Mouse (Mus musculus) MN1 (cell line): ENCODE measurements around the gene Rnf180.

Source experiments
- DNase-seq: peaks from one replicate; pipeline ENCODE4 v3.0.0-alpha.2; 2016; ENCODE audit warnings: low spot score

Gene Rnf180

GRCm38 (mm10) chr13:105250767-105251166, 43.8 kb downstream of the Rnf180 start:
- no peak for DNase-seq

DNA sequence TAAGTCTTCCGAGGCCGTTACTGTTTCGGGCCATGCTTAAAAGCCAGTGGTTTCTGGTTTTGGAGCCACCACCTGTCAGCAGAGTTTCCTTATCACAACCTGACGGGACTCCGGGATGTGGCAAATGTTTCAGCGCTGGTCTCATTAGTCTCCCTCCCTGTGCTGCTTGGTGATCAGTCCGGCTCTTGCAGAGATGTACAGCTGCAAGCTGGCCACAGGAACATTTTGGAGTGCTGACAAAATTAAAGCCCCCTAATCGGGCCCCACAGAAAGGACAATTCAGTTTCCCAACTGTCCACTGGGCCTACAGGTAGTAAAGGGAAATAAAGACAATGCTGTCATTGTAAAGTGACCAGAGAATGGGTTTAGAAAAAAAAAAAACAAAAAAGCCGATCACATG, 44.4 kb downstream of the Rnf180 start:
- no peak for DNase-seq

DNA sequence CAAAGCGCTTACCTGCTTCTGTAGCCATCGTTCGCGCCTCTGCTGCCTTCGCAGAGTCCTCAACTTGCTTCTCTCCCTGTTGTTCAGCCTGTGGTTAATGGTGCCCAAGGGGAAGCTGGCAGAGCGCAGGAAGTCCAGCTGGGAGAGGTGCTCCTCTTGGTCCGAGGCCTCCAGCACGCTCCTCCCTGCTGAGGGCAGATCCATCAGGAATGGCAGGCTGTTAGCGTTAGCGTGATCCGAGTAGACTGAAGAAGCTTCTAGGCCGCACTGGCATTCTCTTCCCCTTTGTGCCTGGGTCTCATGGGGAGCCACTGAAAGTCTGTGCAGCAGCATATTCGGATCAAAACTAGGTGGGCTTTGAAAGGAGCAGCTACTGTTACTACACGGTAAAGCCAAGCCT, 45.0 kb downstream of the Rnf180 start:
- no peak for DNase-seq

DNA sequence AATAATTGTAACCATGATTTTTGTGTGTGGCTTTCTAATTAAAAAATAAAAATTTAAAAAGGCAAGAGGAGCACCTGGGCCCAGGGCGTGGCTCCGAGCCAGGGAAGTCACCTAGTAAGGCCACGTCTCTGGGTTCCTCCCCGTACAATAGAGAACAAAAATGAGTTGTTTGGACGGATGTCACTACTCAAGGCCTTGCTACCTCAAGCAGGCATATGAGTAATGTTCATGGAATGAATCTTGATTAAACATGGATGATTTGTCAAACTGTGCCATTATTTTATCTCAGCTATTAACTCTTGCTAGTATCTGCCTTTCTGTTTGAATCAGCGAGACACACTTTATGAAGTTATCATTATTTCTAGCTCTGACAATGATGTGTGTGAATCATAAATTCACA, 46.9 kb downstream of the Rnf180 start:
- no peak for DNase-seq

GRCm38 (mm10) chr13:105240810-105241209, 53.8 kb downstream of the Rnf180 start:
- no peak for DNase-seq

DNA sequence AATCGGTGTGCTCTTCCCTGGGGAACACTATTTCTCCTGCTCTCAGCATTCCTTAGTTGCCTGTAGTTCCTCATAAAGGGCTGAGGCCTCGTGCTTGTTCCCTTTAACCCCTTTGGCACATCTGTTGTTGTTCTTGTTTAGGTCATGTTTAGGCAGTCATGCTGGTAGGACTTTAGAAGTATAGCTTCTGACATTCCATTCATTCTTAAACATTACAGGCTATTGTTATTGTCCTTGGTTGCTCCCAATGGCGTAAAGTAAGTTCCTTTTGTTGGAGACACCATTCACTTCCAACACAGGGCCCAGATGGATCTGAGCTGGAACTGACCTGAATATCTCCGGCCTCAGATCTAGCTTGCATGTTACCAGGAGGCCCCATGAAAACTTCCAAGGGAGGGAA, 67.5 kb downstream of the Rnf180 start:
- DNase-seq, result no peak

DNA sequence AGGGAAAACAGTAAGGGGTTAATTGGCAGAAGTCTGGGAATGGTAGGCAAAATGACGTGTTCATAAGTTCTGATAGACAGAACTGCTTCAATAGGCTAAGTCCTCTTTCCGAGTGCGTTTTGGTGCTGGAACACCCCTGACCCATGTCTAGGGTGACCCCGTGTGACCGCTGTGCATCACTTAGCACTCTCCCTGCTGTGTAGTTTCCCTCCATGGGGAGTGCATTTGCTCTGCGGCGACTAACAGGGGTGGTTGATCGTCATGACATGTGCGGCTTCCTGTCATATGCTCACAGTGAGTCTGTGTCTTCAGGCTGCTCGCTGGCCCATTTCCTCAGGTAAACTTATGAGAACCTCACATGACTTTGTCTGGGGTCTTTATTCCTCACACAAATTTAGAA, 70.6 kb downstream of the Rnf180 start:
- no peak for DNase-seq

GRCm38 (mm10) chr13:105223147-105223546, 71.5 kb downstream of the Rnf180 start:
- no peak for DNase-seq

GRCm38 (mm10) chr13:105222016-105222725, 72.4 kb downstream of the Rnf180 start:
- no peak for DNase-seq

- DNase-seq, result no peak
These were observed 83.9 kb downstream of the Rnf180 start for GRCm38 (mm10) chr13:105210746-105211145.

- no peak for DNase-seq
These were observed 90.8 kb downstream of the Rnf180 start for GRCm38 (mm10) chr13:105203851-105204250.

DNA sequence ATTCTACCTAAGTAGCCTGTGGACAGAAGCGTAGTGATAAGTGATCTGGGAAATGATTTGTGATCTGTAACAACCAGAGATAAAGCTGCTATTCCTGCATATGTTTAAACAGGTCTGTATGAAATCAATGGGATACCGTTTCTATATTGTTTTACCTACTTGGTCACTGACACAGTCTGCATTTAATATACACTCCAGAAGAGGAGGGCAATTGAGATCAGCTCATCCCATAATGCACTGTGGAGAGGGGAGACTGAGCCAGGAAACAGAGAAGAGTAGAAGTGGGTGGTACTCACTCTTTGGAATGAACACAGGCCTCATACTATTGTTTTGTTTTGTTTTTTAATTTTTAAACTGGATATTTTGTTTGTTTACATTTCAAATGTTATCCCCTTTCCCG, 96.0 kb downstream of the Rnf180 start:
- DNase-seq, result no peak

- no peak for DNase-seq
These were observed 96.6 kb downstream of the Rnf180 start for GRCm38 (mm10) chr13:105198028-105198427.

DNA sequence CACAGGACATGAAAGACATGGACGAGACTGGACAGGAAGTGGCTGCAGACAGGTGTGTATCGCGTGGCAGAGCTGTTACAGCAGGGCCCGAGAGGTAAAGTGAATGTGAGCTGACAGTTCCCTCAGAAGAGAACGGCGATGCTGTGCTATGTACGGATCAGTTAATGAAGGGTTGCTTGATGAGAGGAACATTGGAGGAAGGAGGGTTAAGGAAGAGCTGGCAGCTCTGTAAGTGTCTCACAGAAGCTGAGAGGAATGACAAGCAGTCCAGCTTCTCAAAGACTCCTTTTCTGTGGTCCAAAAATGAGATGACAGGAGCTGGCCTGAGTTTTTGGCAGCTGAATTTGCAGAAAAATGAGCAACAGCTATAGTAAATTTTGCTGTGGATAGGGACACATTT, 101.0 kb downstream of the Rnf180 start:
- DNase-seq, result no peak

- DNase-seq, result no peak
These were observed 105.9 kb downstream of the Rnf180 start for GRCm38 (mm10) chr13:105188730-105189129.

- no peak for DNase-seq
These were observed 113.8 kb downstream of the Rnf180 start for GRCm38 (mm10) chr13:105180781-105181180.

DNA sequence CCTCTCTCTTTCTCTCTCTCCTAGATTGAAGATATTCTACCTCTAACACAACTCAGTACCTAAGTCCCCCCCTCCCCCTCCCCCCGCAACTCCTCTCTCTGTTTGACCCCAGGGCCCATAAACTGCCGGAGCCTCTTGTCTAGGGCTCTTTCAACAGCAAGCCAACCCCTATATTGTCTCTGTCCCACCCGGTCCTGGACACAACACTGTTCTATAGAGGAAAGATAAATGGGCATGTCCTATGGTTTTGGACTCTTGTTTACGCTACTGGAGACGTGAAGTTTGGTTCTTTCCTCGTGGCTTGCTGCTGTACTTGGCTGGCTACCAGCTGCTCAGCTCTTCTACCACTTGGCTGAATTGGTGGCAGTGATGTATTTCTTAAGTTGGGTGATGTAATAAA, 129.2 kb downstream of the Rnf180 start:
- DNase-seq, result no peak

DNA sequence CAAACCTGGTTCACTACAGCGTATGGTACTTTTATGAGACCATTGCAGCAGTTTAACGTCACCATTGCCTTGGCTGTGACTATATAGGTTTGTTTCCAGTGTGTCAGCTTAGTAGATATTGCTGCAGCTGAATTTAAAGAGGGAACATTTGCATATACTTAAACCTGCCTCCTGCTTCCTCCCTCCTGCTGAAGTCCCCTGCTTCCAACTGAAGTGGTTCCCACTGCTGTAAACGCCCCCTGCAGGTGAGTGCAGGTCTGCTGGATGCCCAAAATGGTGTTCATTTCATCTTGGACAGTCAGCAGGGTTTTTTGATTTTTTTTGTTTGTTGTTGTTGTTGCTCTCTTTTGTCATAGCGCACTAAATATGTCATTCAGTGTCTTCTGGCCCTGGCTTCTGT, 140.7 kb downstream of the Rnf180 start:
- DNase-seq, result no peak

DNA sequence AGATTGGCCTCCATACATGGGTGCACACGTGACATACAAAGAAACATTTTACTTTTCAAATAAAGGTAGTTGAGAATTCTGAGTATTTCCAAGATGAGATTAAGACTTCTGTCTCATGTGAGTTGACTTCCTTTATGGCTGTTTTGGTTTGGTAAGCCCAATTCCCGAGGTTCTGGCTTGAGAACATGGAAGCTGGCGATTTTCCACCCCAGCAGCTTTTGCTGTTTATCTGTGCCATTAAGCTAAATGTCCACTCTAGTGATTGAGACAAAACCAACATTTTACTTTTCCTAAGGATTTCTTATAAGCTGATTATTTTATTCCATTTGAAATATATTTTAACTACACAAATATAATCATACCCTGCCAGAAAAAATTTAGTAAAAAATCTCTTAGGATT, 144.6 kb downstream of the Rnf180 start:
- no peak for DNase-seq

DNA sequence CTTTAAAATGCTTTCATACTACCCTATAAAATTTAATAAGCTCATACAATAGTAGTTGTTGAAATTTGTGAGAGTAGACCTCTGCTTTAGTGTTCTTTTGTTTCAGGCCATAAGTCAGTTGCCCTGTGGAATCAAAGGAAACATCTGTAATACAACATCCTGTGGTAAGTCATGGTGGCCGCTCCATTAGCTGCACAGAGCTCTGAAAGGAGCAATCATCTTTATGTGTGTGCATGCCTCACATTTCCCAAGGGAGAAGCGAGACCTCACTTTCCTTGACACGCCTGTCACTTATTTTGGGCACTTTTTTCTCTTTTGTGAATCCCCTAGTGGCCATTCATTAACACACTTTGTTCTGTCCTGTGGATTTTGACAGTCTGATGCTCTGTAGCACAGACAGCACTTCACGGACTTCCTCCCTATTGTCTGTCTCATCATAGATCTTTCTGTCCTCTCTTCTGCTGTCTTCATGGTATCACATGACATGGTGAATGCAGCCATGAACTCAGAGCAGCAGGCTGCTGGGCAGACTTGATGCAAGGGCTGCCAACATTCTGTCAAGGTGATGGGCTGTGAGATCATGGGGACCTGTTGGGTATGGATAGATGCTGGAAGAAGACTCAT, 146.7 kb downstream of the Rnf180 start:
- no peak for DNase-seq

DNA sequence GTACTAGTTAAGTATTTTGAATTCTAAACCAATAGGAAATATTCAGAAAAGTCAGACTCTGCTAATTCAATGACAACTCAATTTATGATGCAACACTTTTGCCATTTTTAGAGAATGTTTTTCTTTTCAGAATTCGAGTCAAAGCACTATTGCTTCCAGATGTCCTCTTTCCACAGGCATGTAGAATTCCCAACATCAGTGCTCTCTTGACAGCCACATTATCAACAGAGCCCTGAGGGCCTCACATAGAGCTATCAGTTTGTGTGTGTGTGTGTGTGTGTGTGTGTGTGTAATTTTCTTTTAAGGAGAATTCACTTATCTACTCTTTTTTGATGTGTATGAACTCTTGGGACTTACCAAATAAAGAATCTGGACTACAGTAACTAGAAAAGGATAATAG, 147.8 kb downstream of the Rnf180 start:
- no peak for DNase-seq

GRCm38 (mm10) chr13:105139881-105140280, 154.7 kb downstream of the Rnf180 start:
- no peak for DNase-seq

DNA sequence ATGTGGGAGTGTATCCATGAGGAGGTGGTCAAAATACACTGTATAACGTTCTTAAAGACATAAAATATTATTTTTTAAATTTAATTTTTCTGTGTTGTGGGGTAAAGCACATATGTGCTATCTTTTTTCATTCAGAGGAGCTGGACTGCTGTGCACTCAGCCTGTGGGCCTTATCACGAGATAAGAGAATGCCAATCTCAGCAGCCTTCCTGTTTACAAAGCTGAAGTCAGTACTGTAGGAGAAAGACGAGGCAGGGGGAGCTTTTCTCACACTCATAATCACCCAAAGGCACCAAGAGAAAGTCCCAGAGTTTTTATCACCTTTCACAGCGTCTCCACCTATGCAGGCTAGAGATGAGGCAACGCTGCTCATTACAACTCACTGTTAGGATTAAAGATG, 160.2 kb downstream of the Rnf180 start:
- no peak for DNase-seq

DNA sequence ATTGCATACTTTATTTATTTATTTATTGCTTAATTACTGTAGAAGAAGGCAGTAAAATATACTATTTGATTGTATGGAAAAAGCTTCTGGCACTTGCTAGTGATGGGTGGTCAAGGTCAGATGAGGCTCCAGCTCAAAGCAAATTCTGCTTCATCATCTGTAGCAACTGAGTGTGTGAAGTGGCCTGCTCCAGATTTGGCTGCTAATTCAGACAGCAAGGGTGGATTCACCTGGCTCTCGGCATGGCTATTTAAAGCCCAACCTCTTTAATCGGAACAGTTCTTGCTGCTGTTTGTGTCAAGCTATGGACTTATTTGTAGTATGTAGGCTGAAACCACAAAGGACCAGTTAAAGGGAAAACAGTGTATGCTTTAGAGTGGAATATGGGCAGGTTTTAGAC, 161.8 kb downstream of the Rnf180 start:
- no peak for DNase-seq
